Mouse (Mus musculus) c-Kit-positive CD71-negative TER-119-negative erythroid progenitor cells, embryonic 14.5 days (primary cell): ENCODE results near the gene Gm28043.
"Not testable (repeated sequence)": the region's sequence is repeated elsewhere in the genome, so short reads cannot be mapped to it uniquely, and the experiment has no call there.

Source experiments
- DNase-seq: peaks from one replicate; pipeline ENCODE4 v3.0.0-alpha.2; 2013; ENCODE audit warnings: low read depth

Gene Gm28043

DNA sequence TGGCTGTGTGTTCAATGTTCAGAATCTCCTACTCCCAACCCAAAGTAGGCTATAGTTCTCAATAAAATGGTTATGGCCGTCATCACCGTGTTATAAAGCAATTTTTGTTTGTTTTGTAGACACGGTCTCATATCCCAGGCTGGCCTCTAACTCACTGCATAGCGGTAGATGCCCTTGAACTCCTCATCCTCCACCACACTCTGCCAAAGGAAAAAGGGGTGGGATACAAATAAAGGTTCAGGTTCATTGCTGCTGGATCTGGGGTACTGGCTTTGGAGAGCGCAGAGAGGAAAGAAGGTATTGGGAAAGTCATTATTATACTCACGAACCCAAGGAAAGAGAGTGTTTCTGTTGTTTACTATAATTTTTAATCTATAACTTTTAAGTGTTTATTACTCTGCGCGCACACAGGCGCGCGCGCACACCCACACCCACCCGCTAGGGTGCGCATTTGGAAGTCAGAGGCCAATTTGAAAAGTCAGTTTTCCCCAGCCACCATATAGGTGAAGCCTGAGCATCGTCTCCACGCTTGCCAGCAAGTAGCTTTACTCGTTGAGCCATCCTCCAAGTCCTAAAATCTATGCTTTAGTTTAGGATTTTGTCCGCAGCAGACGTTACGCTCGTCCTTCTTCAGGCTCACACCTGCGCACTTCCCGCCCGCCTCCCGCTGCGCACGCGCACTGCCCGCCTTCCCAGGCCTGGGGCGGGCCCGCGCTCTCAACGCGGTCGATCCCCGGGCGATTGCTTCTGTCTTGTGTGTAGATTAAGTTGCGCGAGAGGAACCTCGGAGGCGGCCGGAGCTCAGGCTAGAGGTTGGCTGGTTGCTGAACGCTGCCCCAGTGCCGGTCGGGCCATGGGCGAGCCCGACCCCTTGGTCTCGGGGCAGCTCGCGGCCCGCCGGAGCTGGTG, at the start of gene Gm28043, which contains the start of gene Rnf8:
Gene Gm28043 (plus strand): TSS at position 762 of the 909 bp plus-strand sequence.
Gene Rnf8 (plus strand): TSS at position 676 of the 909 bp plus-strand sequence.
- DNase-seq: peak; percentile 92

DNA sequence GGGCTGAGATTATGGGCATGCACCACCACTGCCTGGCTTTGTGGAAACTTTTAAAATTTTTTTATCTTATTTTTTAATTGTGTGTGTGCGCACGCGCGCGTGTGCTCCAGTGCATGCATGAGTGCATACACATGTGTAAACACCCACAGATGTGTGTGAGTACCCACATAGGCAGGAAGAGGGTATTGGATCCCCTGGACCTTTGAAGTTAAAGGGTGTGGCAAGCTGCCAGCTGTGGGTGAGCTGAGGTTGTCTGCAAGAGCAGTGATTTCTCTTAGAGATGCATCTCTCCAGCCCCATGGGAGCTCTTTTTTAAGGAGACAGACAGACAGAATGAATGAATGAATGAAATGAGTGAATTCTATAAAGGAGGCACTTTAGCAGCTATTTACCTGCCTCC, 49.2 kb upstream of the Gm28043 start:
- DNase-seq: no peak

GRCm38 (mm10) chr17:29568435-29568834, 46.2 kb upstream of the Gm28043 start:
- DNase-seq: no peak

DNA sequence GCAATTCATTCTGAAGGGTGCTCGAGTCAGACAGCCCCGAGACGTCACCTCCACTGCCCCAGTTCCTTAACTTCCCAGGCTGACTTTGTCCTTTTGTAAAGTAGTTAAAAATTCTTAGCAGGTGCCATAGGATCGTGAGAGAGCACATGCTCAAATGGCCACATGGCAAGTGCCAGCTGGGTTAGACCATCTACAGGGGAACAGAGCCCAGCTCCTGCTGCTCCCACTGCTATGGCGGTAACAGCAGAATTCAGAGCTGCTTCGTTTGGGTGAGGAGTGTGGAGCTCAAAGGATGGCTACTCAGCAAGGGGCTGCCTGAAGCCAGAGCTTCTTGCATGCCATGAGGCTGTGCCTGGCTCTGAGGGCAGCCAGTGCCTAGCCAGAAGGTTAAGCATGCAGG, 44.8 kb upstream of the Gm28043 start:
- DNase-seq: no peak

- no peak for DNase-seq
These were observed 35.0 kb upstream of the Gm28043 start for GRCm38 (mm10) chr17:29579579-29580126.

- DNase-seq: no peak
These were observed 31.1 kb upstream of the Gm28043 start for GRCm38 (mm10) chr17:29583569-29583968.

- no peak for DNase-seq
These were observed 30.4 kb upstream of the Gm28043 start for GRCm38 (mm10) chr17:29584306-29584705.

- DNase-seq: no peak
These were observed 29.9 kb upstream of the Gm28043 start for GRCm38 (mm10) chr17:29584737-29585136.

GRCm38 (mm10) chr17:29585446-29585845, 29.2 kb upstream of the Gm28043 start:
- no peak for DNase-seq

DNA sequence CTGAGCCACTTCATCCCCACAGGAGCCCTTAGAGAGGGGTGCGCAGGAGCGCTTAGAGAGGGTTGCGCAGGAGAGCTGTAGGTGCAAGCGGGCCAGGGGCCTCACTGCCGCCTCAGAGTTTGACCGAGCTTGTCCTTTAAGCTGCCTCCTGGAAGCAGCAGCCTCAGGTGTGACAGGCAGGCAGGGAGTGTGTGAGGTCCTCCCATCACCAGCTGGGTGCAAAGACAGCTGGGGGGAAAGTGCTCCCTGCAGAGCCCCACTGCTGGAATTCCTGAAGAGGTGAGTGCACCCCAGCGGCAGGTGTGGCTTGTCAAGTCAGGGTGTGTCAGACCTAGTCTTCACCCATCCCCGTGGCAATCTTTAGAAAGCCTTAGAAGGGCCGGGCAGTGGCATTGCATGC, 27.8 kb upstream of the Gm28043 start:
- DNase-seq: no peak

GRCm38 (mm10) chr17:29589221-29589898, 25.3 kb upstream of the Gm28043 start:
- DNase-seq: no peak

DNA sequence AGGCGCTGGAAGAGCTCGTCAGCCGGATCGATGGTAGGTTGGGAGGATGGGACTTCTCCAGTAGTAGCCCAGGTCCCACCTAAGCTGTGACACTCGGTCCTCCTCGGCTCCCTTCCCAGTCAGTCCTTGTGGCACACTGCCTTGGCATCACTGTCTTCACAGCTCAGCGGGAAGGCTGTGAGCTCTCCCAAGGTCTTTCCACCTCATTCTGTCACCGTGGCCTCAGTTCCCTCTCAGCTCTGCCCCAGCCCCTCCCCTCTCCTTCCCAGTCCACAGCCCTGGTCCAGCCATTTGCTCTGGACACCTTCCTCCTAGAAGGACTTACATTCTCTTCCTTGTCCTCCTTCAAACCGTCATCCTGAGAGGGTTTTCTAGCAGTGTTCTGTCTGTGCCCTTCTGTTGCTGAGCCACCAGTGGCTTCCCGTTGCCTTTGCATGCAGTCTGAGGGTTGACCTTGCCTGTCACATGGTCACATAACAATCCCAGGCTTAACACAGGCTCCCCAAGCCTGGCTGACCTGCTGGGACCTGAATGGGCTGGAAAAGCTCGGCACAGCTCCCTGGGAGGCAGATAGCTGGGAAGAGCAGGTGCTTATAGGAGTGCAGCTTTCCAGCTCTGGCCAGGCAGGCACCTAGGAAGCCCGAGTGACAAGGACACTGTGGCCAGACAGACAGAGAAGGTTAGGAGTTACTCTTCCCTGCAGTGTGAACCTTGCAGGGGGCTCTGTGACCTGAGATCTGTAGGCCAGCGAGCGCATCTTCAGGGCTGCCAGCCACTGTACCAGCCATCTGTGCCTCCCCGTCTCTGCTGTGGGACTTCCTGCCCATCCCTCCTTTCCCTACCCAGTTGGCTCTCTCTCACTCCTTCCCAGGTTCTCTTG, 18.5 kb upstream of the Gm28043 start:
- DNase-seq: no peak

DNA sequence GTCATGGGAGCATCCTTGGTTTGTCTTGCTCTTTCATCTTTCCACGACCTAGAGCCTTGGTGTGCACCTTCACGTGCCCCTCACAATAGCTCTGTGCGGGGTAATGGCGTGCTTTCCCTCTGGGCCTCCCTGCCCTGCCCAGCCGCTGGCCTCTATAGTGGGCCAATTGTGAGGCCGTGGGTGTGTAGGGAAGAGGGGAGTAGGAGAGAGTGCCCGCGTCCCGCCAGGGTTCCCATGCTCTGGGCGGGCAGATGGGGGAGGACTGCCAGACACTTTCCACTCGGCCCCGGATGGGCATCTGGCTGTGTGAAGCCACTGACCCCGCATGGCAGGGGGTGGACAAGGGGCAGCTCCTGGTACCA, 17.9 kb upstream of the Gm28043 start:
- DNase-seq: no peak

- no peak for DNase-seq
These were observed 15.6 kb upstream of the Gm28043 start for GRCm38 (mm10) chr17:29599051-29599450.

- DNase-seq: no peak
These were observed 15.1 kb upstream of the Gm28043 start for GRCm38 (mm10) chr17:29599537-29599936.

DNA sequence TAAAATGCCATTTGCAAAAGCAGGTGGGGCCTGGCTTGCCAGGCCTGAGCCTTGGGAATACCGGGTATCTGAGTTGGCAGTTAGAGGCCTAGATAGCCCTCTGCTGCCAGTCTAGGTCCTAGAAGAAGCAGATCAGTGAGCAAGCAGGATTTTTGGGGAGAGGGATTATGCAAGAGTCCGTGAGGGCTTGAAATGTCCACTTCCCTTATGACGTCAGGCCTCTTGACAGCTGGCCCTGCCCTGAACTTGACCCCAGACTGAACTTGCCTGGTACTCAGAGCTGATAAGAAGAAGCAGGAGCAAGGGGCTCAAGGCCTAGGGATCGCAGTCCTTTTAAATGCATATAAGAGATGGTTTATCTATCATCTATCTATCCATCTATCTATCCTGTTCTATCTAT, 13.3 kb upstream of the Gm28043 start:
- peak; percentile 18 for DNase-seq

DNA sequence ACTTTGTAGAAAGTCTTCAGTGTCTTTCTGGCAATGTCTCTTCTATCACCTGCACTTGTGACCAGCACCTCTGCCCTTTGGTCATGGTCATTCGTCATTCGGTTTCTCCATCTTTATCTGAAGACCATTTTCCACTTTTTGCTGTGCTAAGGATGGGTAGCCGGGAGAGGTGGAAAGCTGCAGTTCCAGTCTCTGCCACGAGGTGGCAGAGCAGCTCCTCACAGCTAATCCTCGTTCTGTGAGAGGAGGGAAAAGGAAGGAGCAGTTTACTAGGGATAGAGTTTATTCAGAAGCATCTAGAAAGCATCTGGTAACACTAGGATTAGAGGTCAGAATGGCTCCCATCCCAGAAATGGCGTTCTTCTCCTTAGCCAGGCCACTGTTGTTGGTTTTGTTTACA, 11.4 kb upstream of the Gm28043 start:
- peak; percentile 58 for DNase-seq

DNA sequence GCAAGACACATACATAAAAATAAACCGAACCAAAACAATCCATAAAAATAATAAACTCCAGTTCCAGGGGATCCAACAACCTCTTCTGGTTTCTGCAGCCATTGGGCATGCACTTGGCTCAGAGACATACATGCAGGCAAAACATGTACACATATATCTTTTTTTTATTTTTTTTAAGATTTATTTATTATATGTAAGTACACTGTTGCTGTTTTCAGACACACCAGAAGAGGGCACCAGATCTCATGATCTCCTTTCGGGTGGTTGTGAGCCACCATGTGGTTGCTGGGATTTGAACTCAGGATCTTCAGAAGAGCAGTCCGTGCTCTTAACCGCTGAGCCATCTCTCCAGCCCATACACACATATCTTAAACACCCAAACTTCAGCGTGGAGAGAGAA, 1.2 kb upstream of the Gm28043 start:
- not testable (repeated sequence) for DNase-seq

DNA sequence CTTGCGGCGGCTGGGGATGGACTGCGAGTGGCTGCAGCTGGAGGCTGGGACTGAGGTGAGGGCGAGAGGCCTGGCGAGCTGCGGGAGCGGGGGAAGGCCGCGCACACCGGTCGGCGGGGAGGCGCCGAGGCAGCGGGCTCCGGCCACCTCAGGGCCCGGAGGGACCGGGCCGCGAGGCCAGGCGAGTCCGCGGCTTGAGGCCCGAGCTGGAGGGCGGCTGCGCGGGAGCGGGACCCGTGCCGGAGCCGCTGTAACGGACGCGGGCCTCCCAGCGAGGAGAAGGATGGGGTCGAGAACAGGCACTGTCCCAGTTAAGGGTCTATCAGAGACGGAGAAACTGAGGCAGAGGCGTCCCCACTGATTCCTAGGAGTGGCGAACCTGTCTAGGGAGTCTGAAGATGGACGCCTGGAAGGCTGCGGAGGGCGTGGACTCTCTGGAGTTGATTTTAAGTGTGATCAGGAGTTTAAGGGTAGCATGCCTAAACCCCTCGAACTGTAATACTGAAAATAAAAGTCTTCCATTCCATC, 412 bp downstream of the Gm28043 start:
- DNase-seq: no peak

GRCm38 (mm10) chr17:29615616-29616015, 940 bp downstream of the Gm28043 start:
- no peak for DNase-seq

DNA sequence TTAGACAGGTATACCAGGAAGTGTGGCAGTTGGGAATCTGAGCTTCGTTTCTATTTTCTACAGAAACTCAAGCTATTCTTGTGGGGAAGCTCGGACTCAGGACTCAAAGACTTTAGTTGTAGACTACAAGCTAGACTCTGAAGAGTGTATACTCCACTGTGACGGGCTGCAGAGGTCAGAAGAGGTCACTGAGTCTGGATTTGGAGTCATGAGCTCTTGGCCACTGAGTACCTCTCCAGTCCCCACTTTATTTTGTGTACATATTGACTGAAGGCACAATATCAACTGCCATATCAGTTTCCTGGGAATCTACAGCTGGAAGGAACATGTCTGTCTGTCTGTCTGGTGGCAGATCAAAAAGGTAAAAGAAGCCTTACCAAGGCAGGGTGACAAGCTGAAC, 4.6 kb downstream of the Gm28043 start:
- DNase-seq: no peak

DNA sequence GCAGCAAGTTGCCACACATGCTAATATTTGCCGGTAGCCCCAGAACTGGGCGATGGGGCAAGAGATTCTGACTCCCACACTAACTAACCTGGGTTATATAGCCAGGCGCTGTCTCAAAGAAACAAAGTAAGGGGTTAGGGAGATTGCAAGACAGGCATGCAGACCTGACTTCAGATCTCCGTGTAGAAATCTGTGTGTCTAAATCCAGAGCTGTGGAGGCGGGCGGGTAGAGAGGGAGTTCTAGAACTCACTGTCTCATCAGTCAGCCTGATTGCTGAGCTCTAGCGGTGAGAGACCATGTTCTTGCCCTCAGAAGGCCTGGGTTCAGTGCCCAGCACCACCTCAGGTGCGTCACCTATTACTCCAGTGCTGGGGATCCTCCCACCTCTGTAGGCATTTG, 8.8 kb downstream of the Gm28043 start:
- no peak for DNase-seq
